8 mouse cellular contexts compared by ENCODE assay signal in genomic region chr12:86825584-86826419, GRCm38 (mm10). TPM values are rescaled to one million over a fixed set of nuclear protein-coding genes. Genes with fewer than 3 reads are reported as not detected.
DNase-seq lines count a peak whose midpoint lies in the region; ATAC-seq and TF ChIP-seq lines count a peak whose summit lies in the region.

No protein-coding gene starts in this region.

- peaks cover 4% of the 10 kb centered on the region for H3K79me2 ChIP-seq in myocyte (ENCODE audit: control insufficient read depth, insufficient read depth)

- no peak overlapping the region for H3K9ac ChIP-seq in embryonic facial prominence, embryonic 14.5 days (ENCODE audit: low read depth, low read length)
- no peak overlapping the region for H3K9ac ChIP-seq in kidney, embryonic 15.5 days

- TF ChIP-seq POLR2A in cerebellum, adult 2 months (IDR thresholded peaks at IDR 0.05; ENCODE audit: borderline replicate concordance, insufficient read depth, low read length), result no peak
- TF ChIP-seq POLR2A in myocyte (IDR thresholded peaks at IDR 0.05; ENCODE audit: insufficient read length, low read depth), result no peak

- TF ChIP-seq CTCF in cerebellum, adult 2 months (IDR thresholded peaks at IDR 0.05; ENCODE audit: borderline replicate concordance, insufficient read depth, low read depth, low read length), result no peak

- no peaks in the 10 kb centered on the region for H3K9me3 ChIP-seq in embryonic facial prominence, embryonic 14.5 days (ENCODE audit: control insufficient read depth, low read length)
- H3K9me3 ChIP-seq in kidney, embryonic 15.5 days (replicated peaks), result no peaks in the 10 kb centered on the region

- WGBS in cerebellum, adult 2 months, result 39% methylated on average over 6 of the region's 6 CpGs
- 45% methylated on average over 6 of the region's 6 CpGs for WGBS in embryonic facial prominence, embryonic 14.5 days
- 52% methylated on average over 6 of the region's 6 CpGs for WGBS in kidney, embryonic 15.5 days

- no peak overlapping the region for H3ac ChIP-seq in myocyte (ENCODE audit: control insufficient read depth, insufficient read length)

- peaks cover 26% of the 10 kb centered on the region for H3K4me1 ChIP-seq in cerebellum, adult 2 months (ENCODE audit: control insufficient read depth, insufficient read depth, low read length)
- peaks cover 58% of the 10 kb centered on the region for H3K4me1 ChIP-seq in embryonic facial prominence, embryonic 14.5 days (ENCODE audit: control insufficient read depth, insufficient read depth, low read length)
- peaks cover 64% of the 10 kb centered on the region for H3K4me1 ChIP-seq in kidney, embryonic 15.5 days

- peak overlapping the region; percentile 52; the same call in 1 of the 2 replicates for H3K4me2 ChIP-seq in embryonic facial prominence, embryonic 14.5 days (ENCODE audit: low read depth, low read length)
- H3K4me2 ChIP-seq in kidney, embryonic 15.5 days, result peak overlapping the region; percentile 59
- peak overlapping the region; percentile 82 for H3K4me2 ChIP-seq in myocyte (ENCODE audit: low read depth)

- H3K4me3 ChIP-seq in cerebellum, adult 2 months (replicated peaks; ENCODE audit: insufficient read depth, low read depth, low read length), result no peak overlapping the region
- no peak overlapping the region for H3K4me3 ChIP-seq in embryonic facial prominence, embryonic 14.5 days (ENCODE audit: low read depth, low read length)
- H3K4me3 ChIP-seq in kidney, embryonic 15.5 days (replicated peaks), result no peak overlapping the region
- H3K4me3 ChIP-seq in myocyte, result no peak overlapping the region

- DNase-seq in cerebellum, adult 18-20 months, result peak; percentile 40 to 45
- no peak for DNase-seq in cerebellum, adult 2 months
- DNase-seq in 416B (ENCODE audit: low read depth), result peak; percentile 66
- no peak for DNase-seq in embryonic facial prominence, embryonic 14.5 days (ENCODE audit: low spot score)
- DNase-seq in thymus, postnatal 10 days (ENCODE audit: low spot score in 2 of 2), result no peak
- no peak for DNase-seq in layer of hippocampus, postnatal 36 days

- H3K27me3 ChIP-seq in cerebellum, adult 2 months (ENCODE audit: control insufficient read depth, insufficient read depth, low read length), result no peaks in the 10 kb centered on the region
- no peaks in the 10 kb centered on the region for H3K27me3 ChIP-seq in embryonic facial prominence, embryonic 14.5 days (replicated peaks; ENCODE audit: control insufficient read depth, insufficient read depth, low read length)
- H3K27me3 ChIP-seq in kidney, embryonic 15.5 days, result no peaks in the 10 kb centered on the region
- no peaks in the 10 kb centered on the region for H3K27me3 ChIP-seq in myocyte (ENCODE audit: control insufficient read depth, insufficient read depth, insufficient read length)

- H3K27ac ChIP-seq in cerebellum, adult 2 months (ENCODE audit: insufficient read depth, low read length), result no peak overlapping the region
- peak overlapping the region; percentile 98 for H3K27ac ChIP-seq in embryonic facial prominence, embryonic 14.5 days (replicated peaks; ENCODE audit: low read depth, low read length)
- H3K27ac ChIP-seq in kidney, embryonic 15.5 days, result peak overlapping the region; percentile 99

- no peaks in the 10 kb centered on the region for H3K36me3 ChIP-seq in embryonic facial prominence, embryonic 14.5 days (ENCODE audit: control insufficient read depth, insufficient read depth, low read length)
- H3K36me3 ChIP-seq in kidney, embryonic 15.5 days, result no peaks in the 10 kb centered on the region
- H3K36me3 ChIP-seq in myocyte (ENCODE audit: control insufficient read depth, insufficient read depth), result no peaks in the 10 kb centered on the region

- no peak for ATAC-seq in embryonic facial prominence, embryonic 14.5 days (ENCODE audit: low read depth)
- no peak for ATAC-seq in kidney, embryonic 15.5 days (replicated peaks; ENCODE audit: low FRiP score)

TF ChIP-seq in myocyte, 11 proteins besides CTCF, POLR2A, EP300 and RAD21:
- no peak for TF ChIP-seq TCF3 (IDR thresholded peaks at IDR 0.05; ENCODE audit: insufficient read length, low read depth)
- no peak for TF ChIP-seq SRF (IDR thresholded peaks at IDR 0.05; ENCODE audit: control insufficient read depth, insufficient read length, low read depth)
- TF ChIP-seq REST (IDR thresholded peaks at IDR 0.05; ENCODE audit: insufficient read depth, insufficient read length), result no peak
- peak in 1 of 3 experiments; percentile 15 for TF ChIP-seq MYOG (IDR thresholded peaks at IDR 0.05; ENCODE audit: control insufficient read depth in 1 of 3, insufficient read depth in 1 of 3, insufficient read length in 2 of 3, low read depth in 2 of 3)
- peak; percentile 47 for TF ChIP-seq USF1 (IDR thresholded peaks at IDR 0.05; ENCODE audit: low read depth)
- no peak for TF ChIP-seq MAX (IDR thresholded peaks at IDR 0.05; ENCODE audit: low read depth)
- TF ChIP-seq TCF12 (IDR thresholded peaks at IDR 0.05; ENCODE audit: insufficient read depth, poor library complexity, severe bottlenecking), result no peak
- no peak for TF ChIP-seq MYOD1 (IDR thresholded peaks at IDR 0.05; ENCODE audit: control insufficient read depth in 1 of 3, insufficient read length in 2 of 3, low read depth in 2 of 3)
- peak; percentile 58 for TF ChIP-seq POLR2AphosphoS2 (IDR thresholded peaks at IDR 0.05; ENCODE audit: insufficient read length, low read depth)
- no peak for TF ChIP-seq CEBPB (IDR thresholded peaks at IDR 0.05; ENCODE audit: insufficient read depth, poor library complexity, severe bottlenecking)
- no peak for TF ChIP-seq E2F4 (IDR thresholded peaks at IDR 0.05; ENCODE audit: insufficient read depth)

RNA-seq across cellular contexts. Expression of gene Irf2bpl, which starts 58.8 kb away (rescaled TPM):
- polyA plus RNA-seq in cerebellum, adult 2 months (2012; rRNA removed), result 48.6 and 53.9 TPM in 2 replicates
- polyA plus RNA-seq in embryonic facial prominence, embryonic 14.5 days (2014; fragmentation: Nextera tagmentation; extraction: Ambion mirVana), result 33.5 and 33.8 TPM in 2 replicates
- polyA plus RNA-seq in kidney, embryonic 15.5 days (2015; fragmentation: Nextera tagmentation; extraction: Ambion mirVana), result 40.7 and 43.9 TPM in 2 replicates
- 59.1 TPM for polyA plus RNA-seq in myocyte (2012; fragmentation: generic; extraction: Trizol)
- 10 to 100 TPM; 68.3 to 69.5 TPM for total RNA-seq in layer of hippocampus, postnatal 36 days (2021)

Comparison
In these comparisons a context has a peak if more than half of its experiments do, and no peak if none do; other contexts are left out.
1. DNase-seq: peak in cerebellum, adult 18-20 months (2 of 2) and 416B (single experiment); none in cerebellum, adult 2 months (0 of 2), embryonic facial prominence, embryonic 14.5 days (single experiment), thymus, postnatal 10 days (0 of 2) and layer of hippocampus, postnatal 36 days (0 of 2).
2. Peak in every context shown above with its lines, with median percentiles within 50 percentile points of each other: H3K4me2 ChIP-seq.